Mouse (Mus musculus) right cerebral cortex, adult 2 months (tissue): ENCODE results near the gene Cd52.
A peak's percentile ranks its signal among the peaks of the same experiment; 100 is the strongest.

Experiments used
- DNase-seq, 2 experiments: peaks; one replicate each; pipeline ENCODE4 v3.0.0; 2021 to 2022; ENCODE audit warnings: low spot score in 2 of 2

The Cd52 gene

GRCm38 (mm10) chr4:134091225-134091529 lies 3.7 kb downstream of the Cd52 start:
- DNase-seq: no peak

- no peak for DNase-seq
These were observed 4.2 kb downstream of the Cd52 start for GRCm38 (mm10) chr4:134090521-134091224.

GRCm38 (mm10) chr4:134089029-134089428 lies 5.9 kb downstream of the Cd52 start:
- no peak for DNase-seq

GRCm38 (mm10) chr4:134087412-134087811 lies 7.5 kb downstream of the Cd52 start:
- DNase-seq: no peak

- DNase-seq: no peak
These were observed 9.9 kb downstream of the Cd52 start for GRCm38 (mm10) chr4:134084999-134085398.

GRCm38 (mm10) chr4:134082460-134082859 lies 12.4 kb downstream of the Cd52 start:
- DNase-seq: no peak

- DNase-seq: peak; percentile 75 to 80
These were observed 13.0 kb downstream of the Cd52 start for GRCm38 (mm10) chr4:134081730-134082386.

GRCm38 (mm10) chr4:134080674-134081073 lies 14.2 kb downstream of the Cd52 start:
- no peak for DNase-seq

GRCm38 (mm10) chr4:134078694-134079093 lies 16.2 kb downstream of the Cd52 start:
- DNase-seq: peak; percentile 46 to 49

GRCm38 (mm10) chr4:134068793-134069580 lies 25.9 kb downstream of the Cd52 start:
- DNase-seq: no peak

GRCm38 (mm10) chr4:134067833-134068544 lies 26.9 kb downstream of the Cd52 start:
- no peak for DNase-seq

- no peak for DNase-seq
These were observed 27.5 kb downstream of the Cd52 start for GRCm38 (mm10) chr4:134067383-134067782.

GRCm38 (mm10) chr4:134065431-134066004 lies 29.4 kb downstream of the Cd52 start:
- DNase-seq: no peak

GRCm38 (mm10) chr4:134062561-134062960 lies 32.3 kb downstream of the Cd52 start:
- no peak for DNase-seq

GRCm38 (mm10) chr4:134061944-134062446 lies 32.9 kb downstream of the Cd52 start:
- no peak for DNase-seq

- no peak for DNase-seq
These were observed 33.6 kb downstream of the Cd52 start for GRCm38 (mm10) chr4:134061166-134061830.

GRCm38 (mm10) chr4:134060135-134060865 lies 34.6 kb downstream of the Cd52 start, which contains the start of gene Crybg2:
Gene Crybg2, plus strand, starts transcription at chr4:134060815.
- no peak for DNase-seq

GRCm38 (mm10) chr4:134058908-134059307 lies 36.0 kb downstream of the Cd52 start:
- DNase-seq: no peak

- no peak for DNase-seq
These were observed 36.6 kb downstream of the Cd52 start for GRCm38 (mm10) chr4:134058166-134058715.

GRCm38 (mm10) chr4:134053538-134053937 lies 41.3 kb downstream of the Cd52 start, which contains the start of gene Zfp683:
Gene Zfp683, plus strand, starts transcription at chr4:134053838.
- no peak for DNase-seq
